Mouse (Mus musculus): ENCODE results near the gene Gm10840.

Gm10840 gene

GRCm38 (mm10) chr11:106159216-106159920, 1.3 kb upstream of the Gm10840 start:
- peak; percentile 15; the same call in 1 of the 2 replicates for ATAC-seq (ENCODE audit: insufficient number of reproducible peaks, low FRiP score, low TSS enrichment)

- ATAC-seq (ENCODE audit: insufficient number of reproducible peaks, low FRiP score, low TSS enrichment) = peak; percentile 13; the same call in 1 of the 2 replicates
Observed at GRCm38 (mm10) chr11:106159921-106160840, 469 bp upstream of the Gm10840 start.

- ATAC-seq (ENCODE audit: insufficient number of reproducible peaks, low FRiP score, low TSS enrichment) = no peak
Observed at GRCm38 (mm10) chr11:106162237-106162636, 1.6 kb downstream of the Gm10840 start.

- no peak for ATAC-seq (ENCODE audit: insufficient number of reproducible peaks, low FRiP score, low TSS enrichment)
Observed at GRCm38 (mm10) chr11:106163546-106163945, 2.9 kb downstream of the Gm10840 start.

- no peak for ATAC-seq (ENCODE audit: insufficient number of reproducible peaks, low FRiP score, low TSS enrichment)
Observed at GRCm38 (mm10) chr11:106164601-106165180, 4.0 kb downstream of the Gm10840 start.

GRCm38 (mm10) chr11:106167435-106167834, 6.8 kb downstream of the Gm10840 start:
- no peak for ATAC-seq (ENCODE audit: insufficient number of reproducible peaks, low FRiP score, low TSS enrichment)

- no peak for ATAC-seq (ENCODE audit: insufficient number of reproducible peaks, low FRiP score, low TSS enrichment)
Observed at GRCm38 (mm10) chr11:106170807-106171206, 10.2 kb downstream of the Gm10840 start.

- no peak for ATAC-seq (ENCODE audit: insufficient number of reproducible peaks, low FRiP score, low TSS enrichment)
Observed at GRCm38 (mm10) chr11:106173228-106173627, 12.6 kb downstream of the Gm10840 start.

- no peak for ATAC-seq (ENCODE audit: insufficient number of reproducible peaks, low FRiP score, low TSS enrichment)
Observed at GRCm38 (mm10) chr11:106174372-106174771, 13.7 kb downstream of the Gm10840 start.

- ATAC-seq (ENCODE audit: insufficient number of reproducible peaks, low FRiP score, low TSS enrichment) = no peak
Observed at GRCm38 (mm10) chr11:106175081-106175480, 14.4 kb downstream of the Gm10840 start.

- no peak for ATAC-seq (ENCODE audit: insufficient number of reproducible peaks, low FRiP score, low TSS enrichment)
Observed at GRCm38 (mm10) chr11:106176372-106176771, 15.7 kb downstream of the Gm10840 start.

GRCm38 (mm10) chr11:106178036-106178782, 17.6 kb downstream of the Gm10840 start:
- ATAC-seq (ENCODE audit: insufficient number of reproducible peaks, low FRiP score, low TSS enrichment) = no peak

GRCm38 (mm10) chr11:106179711-106180448, 19.2 kb downstream of the Gm10840 start:
- ATAC-seq (ENCODE audit: insufficient number of reproducible peaks, low FRiP score, low TSS enrichment) = peak; percentile 90

- no peak for ATAC-seq (ENCODE audit: insufficient number of reproducible peaks, low FRiP score, low TSS enrichment)
Observed at GRCm38 (mm10) chr11:106180449-106180801, 19.8 kb downstream of the Gm10840 start.

- ATAC-seq (ENCODE audit: insufficient number of reproducible peaks, low FRiP score, low TSS enrichment) = no peak
Observed at GRCm38 (mm10) chr11:106187326-106187725, 26.7 kb downstream of the Gm10840 start.

- no peak for ATAC-seq (ENCODE audit: insufficient number of reproducible peaks, low FRiP score, low TSS enrichment)
Observed at GRCm38 (mm10) chr11:106191716-106192115, 31.1 kb downstream of the Gm10840 start.

GRCm38 (mm10) chr11:106192241-106192640, 31.6 kb downstream of the Gm10840 start:
- no peak for ATAC-seq (ENCODE audit: insufficient number of reproducible peaks, low FRiP score, low TSS enrichment)

GRCm38 (mm10) chr11:106192657-106193370, 32.2 kb downstream of the Gm10840 start:
- ATAC-seq (ENCODE audit: insufficient number of reproducible peaks, low FRiP score, low TSS enrichment) = no peak
